Mouse (Mus musculus) olfactory bulb, adult 2 months (tissue): Measurements from ENCODE around the gene Rdh9. TPM values are rescaled to one million over a fixed set of nuclear protein-coding genes. Genes with fewer than 3 reads are reported as not detected.

Experiments used
- H3K27ac ChIP-seq: fragments of 200-500 bp; 2 replicates; pipeline ENCODE4 v1.5.1; 2012; ENCODE audit warnings: low read depth, low read length; ENCODE audit not compliant: insufficient read depth
- H3K4me1 ChIP-seq: fragments of 200-500 bp; 2 replicates; pipeline ENCODE4 v1.6.1; 2012; ENCODE audit warnings: low read length; ENCODE audit not compliant: control insufficient read depth, insufficient read depth
- H3K4me3 ChIP-seq: fragments of 200-500 bp; 2 replicates; pipeline ENCODE4 v1.5.1; 2012; ENCODE audit warnings: mild to moderate bottlenecking, low read depth, low read length, moderate library complexity; ENCODE audit not compliant: insufficient read depth
- CTCF ChIP-seq: fragments of 200-500 bp; IDR thresholded peaks from 2 replicates; pipeline ENCODE4 v1.5.1; 2012; ENCODE audit warnings: low read depth, mild to moderate bottlenecking, low read length, moderate library complexity; ENCODE audit not compliant: insufficient read depth
- POLR2A ChIP-seq: fragments of 200-500 bp; IDR thresholded peaks from 2 replicates; pipeline ENCODE4 v1.6.1; 2012; ENCODE audit warnings: mild to moderate bottlenecking, low read depth, low read length, moderate library complexity; ENCODE audit not compliant: insufficient read depth
- WGBS: fragments of 180-500 bp; shearing (Covaris S2); methylation state at CpG from one replicate; pipeline ENCODE4 v1.1.7; 2018; 5-methylcytosine and 5-hydroxymethylcytosine counted together
- polyA plus RNA-seq: library from polyadenylated mRNA; stranded (reverse); fragments of >200 nt; gene quantifications from 2 replicates; pipeline ENCODE4 v1.2.4, GENCODE M21; 2012; ENCODE audit warnings: low replicate concordance; ENCODE audit not compliant: missing spikeins, insufficient read depth, insufficient read length

Rdh9 gene
- not detected in 2 replicates for polyA plus RNA-seq

DNA sequence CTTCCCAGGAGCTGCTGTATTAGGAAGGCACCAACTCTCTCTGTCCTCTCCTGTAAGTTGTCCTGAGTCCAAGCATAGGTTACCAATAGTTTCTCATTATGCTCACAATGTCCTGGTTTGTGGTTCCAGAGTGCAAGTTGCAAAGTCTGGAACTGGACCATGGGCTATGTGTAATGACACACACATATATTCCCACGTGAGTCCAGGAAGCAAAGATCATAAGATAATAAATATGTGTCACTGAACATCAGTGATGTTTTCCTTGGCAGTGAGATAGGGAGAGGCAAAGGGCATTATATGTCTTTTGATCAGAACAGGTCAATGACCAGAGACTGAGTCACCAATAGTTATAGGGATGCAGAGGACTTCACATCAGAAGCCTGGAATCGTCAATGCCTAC, at the start of gene Rdh9:
TSS of gene Rdh9 (plus strand) at position 376 of the 400 bp plus-strand sequence.
- Histone ChIP-seq H3K4me1 (no peaks in the 10 kb centered on the region), H3K4me3 (no peak within 1 kb of the TSS), H3K27ac (no peak within 1 kb of the TSS)
- 83% methylated on average over 2 of the region's 2 CpGs for WGBS
- TF ChIP-seq POLR2A (no peak), CTCF (no peak)

GRCm38 (mm10) chr10:127728437-127728836, 47.7 kb upstream of the Rdh9 start:
- no peak overlapping the region for H3K27ac ChIP-seq
- TF ChIP-seq POLR2A (no peak), CTCF (no peak)
- H3K4me1 ChIP-seq = peaks cover 18% of the 10 kb centered on the region
- no peak overlapping the region for H3K4me3 ChIP-seq
- WGBS = 49% methylated on average over 8 of the region's 8 CpGs

DNA sequence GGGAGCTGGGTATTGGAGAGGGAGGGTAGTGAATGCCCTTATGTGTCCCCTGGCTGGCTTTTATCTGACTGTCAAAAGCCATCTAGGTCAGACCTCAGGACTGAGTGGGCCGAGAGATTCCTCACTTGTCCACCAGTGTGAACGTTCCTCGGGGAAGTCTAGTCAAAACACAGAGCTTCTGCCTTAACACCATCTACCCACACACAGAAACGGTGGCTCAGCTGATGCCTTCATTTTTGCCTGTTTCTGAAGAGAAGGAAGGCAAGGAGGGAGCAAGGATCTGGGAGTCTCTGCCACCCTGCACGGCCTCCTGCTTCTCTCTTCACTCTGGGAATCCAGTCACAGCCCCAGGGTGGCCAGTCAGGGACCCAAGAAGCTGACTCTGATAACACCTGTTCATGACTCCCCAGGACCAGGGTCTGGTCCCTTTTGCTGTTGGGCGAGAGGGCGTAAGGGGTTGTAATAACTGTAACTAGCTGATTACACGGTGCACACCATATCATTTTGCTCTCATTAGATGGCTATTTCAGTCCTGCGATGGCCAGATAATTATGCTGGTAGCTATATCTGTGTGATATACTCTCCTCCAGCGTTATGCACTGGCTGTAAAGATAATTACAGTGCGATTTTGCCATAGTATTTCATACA, 45.8 kb upstream of the Rdh9 start:
- H3K4me3 ChIP-seq = no peak overlapping the region
- peaks cover 18% of the 10 kb centered on the region for H3K4me1 ChIP-seq
- H3K27ac ChIP-seq = no peak overlapping the region
- WGBS = 25% methylated on average over 11 of the region's 11 CpGs
- TF ChIP-seq POLR2A (no peak), CTCF (no peak)

GRCm38 (mm10) chr10:127730933-127731310, 45.3 kb upstream of the Rdh9 start:
- TF ChIP-seq CTCF = no peak
- TF ChIP-seq POLR2A = no peak
- Histone ChIP-seq H3K27ac (no peak overlapping the region), H3K4me3 (no peak overlapping the region), H3K4me1 (peaks cover 18% of the 10 kb centered on the region)
- 12% methylated on average over 9 of the region's 9 CpGs for WGBS

DNA sequence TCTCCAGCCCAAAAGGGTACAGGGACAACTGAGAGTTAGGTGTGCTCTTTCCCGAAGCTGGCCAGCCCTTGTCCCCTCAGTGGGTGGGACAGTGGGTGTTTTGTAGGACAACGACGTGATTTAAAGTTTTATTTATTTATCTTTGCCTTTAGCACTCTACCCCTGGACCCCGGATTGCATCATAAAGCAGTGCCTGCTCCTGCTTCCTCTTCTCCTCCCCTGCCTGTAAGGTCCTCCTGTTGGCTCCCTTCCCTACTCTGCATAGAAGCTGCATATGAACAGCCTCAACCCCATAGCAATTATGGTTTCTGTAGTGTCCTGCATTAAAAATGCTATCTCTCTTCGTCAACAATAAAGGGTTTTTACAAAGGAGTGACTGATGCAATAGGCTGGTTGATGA, 44.8 kb upstream of the Rdh9 start:
- Histone ChIP-seq H3K4me1 (peaks cover 18% of the 10 kb centered on the region), H3K4me3 (no peak overlapping the region), H3K27ac (no peak overlapping the region)
- 39% methylated on average over 5 of the region's 5 CpGs for WGBS
- TF ChIP-seq POLR2A (no peak), CTCF (no peak)

DNA sequence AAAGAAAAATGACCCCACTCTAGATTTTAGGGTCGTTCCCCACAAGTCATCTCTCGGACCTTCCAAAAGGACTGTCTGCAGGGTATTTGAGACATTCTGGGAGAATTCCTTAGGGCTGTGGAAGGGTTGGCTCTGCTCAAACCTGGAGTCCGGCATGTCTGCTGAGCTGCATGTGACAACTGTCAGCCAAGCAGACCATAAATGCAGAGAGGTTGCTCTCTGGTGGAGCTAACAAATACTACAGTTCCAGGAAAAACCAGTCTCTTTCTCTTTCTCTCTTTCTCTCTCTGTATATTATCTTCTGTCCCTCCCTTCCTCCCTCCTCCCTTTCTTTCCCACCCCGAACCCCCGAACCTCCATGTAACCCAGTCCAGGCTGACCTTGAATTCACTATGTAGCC, 41.8 kb upstream of the Rdh9 start:
- Histone ChIP-seq H3K4me1 (peaks cover 13% of the 10 kb centered on the region), H3K4me3 (no peak overlapping the region), H3K27ac (no peak overlapping the region)
- 49% methylated on average over 5 of the region's 5 CpGs for WGBS
- no peak for TF ChIP-seq POLR2A
- TF ChIP-seq CTCF = no peak

- 91% methylated on average over 2 of the region's 2 CpGs for whole genome bisulfite sequencing
- Histone ChIP-seq H3K27ac (no peak overlapping the region), H3K4me3 (no peak overlapping the region), H3K4me1 (peaks cover 9% of the 10 kb centered on the region)
- TF ChIP-seq POLR2A (no peak), CTCF (no peak)
These were observed 39.9 kb upstream of the Rdh9 start for GRCm38 (mm10) chr10:127736266-127736665.

DNA sequence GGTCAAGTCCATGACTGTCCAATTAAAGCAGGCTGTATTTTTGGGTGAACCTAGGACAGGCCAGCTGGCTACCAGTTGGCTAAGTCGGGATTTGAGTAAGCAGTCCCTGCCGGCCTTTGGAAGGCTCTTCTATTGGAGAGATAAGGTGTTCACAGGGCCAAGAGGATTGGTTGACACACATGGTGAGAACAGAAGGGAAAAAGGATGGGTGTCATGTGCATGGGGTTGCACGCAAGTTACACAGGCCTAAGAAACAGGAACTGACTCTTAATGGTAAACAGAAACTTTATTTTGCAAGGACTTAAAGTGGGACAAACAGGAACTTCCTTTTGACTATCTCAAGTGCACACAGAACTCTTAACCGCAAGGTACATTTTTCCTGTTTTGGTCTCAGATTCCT, 39.3 kb upstream of the Rdh9 start:
- H3K4me3 ChIP-seq = no peak overlapping the region
- H3K4me1 ChIP-seq = peaks cover 7% of the 10 kb centered on the region
- WGBS = 86% methylated on average over 4 of the region's 4 CpGs
- no peak for TF ChIP-seq POLR2A
- TF ChIP-seq CTCF = no peak
- no peak overlapping the region for H3K27ac ChIP-seq

DNA sequence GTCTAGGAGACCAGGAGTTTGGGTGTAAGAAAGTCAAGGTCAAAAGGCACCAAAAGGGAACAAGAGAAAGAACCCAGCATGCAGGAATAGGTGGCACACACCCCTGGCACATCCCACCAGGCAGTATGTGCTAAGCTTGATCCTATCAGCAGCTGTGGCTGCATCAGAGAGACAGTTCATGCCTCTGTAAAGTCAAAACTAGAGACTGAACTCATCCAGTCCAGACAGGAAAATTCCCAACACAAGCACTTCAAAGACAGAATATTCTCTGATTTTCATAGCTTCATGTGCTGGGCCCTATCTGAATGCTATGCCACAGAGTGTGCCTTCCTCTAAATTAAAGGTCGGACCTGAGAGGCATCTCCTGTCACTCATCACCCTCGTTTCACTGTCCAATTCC, 38.6 kb upstream of the Rdh9 start:
- WGBS = 25% methylated on average over 2 of the region's 2 CpGs
- Histone ChIP-seq H3K4me3 (no peak overlapping the region), H3K4me1 (peaks cover 7% of the 10 kb centered on the region), H3K27ac (no peak overlapping the region)
- TF ChIP-seq POLR2A (no peak), CTCF (no peak)

DNA sequence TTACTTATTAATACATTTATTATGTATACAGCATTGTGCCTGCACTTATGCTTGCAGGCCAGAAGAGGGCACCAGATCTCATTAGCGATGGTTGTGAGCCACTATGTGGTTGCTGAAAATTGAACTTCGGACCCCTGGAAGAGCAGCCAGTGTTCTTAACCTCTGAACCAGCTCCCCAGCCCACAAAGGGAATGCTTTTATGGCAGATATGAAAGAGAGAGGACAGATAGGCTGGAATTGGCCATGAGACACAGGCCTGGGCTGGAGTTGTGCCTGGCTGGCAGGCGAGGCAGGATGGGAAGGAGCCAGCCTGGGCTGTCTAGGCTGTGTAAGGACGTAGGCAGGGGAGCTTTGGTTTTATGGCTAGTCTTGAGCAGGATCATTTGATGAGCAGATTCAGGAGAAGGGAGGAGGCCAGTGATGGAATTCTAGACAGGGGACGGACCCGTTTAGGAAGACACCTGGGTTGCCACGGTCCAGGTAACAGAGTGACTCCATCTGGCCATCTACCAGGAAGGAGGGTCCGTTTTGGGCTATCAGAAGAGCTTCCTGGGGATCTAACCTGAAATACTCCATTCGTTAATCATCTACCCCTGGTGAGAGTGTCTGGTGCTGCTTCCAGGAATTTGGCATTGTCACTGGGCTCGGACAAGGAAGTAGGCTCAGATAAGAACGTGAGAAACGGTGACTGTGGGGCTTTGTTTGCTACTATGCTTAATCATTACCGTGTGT, 37.9 kb upstream of the Rdh9 start:
- no peak for TF ChIP-seq POLR2A
- no peak for TF ChIP-seq CTCF
- H3K4me1 ChIP-seq = peaks cover 7% of the 10 kb centered on the region
- no peak overlapping the region for H3K27ac ChIP-seq
- WGBS = 48% methylated on average over 13 of the region's 13 CpGs
- no peak overlapping the region for H3K4me3 ChIP-seq
